Mouse (Mus musculus) adrenal gland, postnatal 36 days (tissue): ENCODE measurements at regions not wholly inside any gene's neighbourhood (a gene's known extent, or its start where the extent isn't known, plus 50 kb on each side); places are given as distances from the start of the nearest gene placed in this dataset.

Source experiments
- DNase-seq, 2 experiments: peaks; one replicate each; pipeline ENCODE4 v3.0.0; 2021; ENCODE audit warnings: mixed read lengths in 1 of 2

- peak in 1 of 2 experiments; percentile 5 for DNase-seq
Measured at GRCm38 (mm10) chr9:101398858-101399257, 147.3 kb upstream of the Ppp2r3a start.

GRCm38 (mm10) chr9:101369380-101369779 lies 117.8 kb upstream of the Ppp2r3a start:
- no peak for DNase-seq

- DNase-seq = no peak
Measured at GRCm38 (mm10) chr9:101356607-101357006, 105.0 kb upstream of the Ppp2r3a start.

GRCm38 (mm10) chr9:101348771-101349170 lies 97.2 kb upstream of the Ppp2r3a start:
- DNase-seq = no peak

- DNase-seq = peak in 1 of 2 experiments; percentile 12
Measured at GRCm38 (mm10) chr9:101342887-101343286, 91.3 kb upstream of the Ppp2r3a start.

GRCm38 (mm10) chr9:101340796-101341465 lies 89.3 kb upstream of the Ppp2r3a start:
- DNase-seq = no peak

- no peak for DNase-seq
Measured at GRCm38 (mm10) chr9:101329032-101329824, 77.6 kb upstream of the Ppp2r3a start.

- DNase-seq = no peak
Measured at GRCm38 (mm10) chr9:101326961-101327360, 75.4 kb upstream of the Ppp2r3a start.

GRCm38 (mm10) chr9:101314036-101314435 lies 62.4 kb upstream of the Ppp2r3a start:
- DNase-seq = peak; percentile 51 to 65

- DNase-seq = peak in 1 of 2 experiments; percentile 9
Measured at GRCm38 (mm10) chr9:101306408-101306935, 54.9 kb upstream of the Ppp2r3a start.

- no peak for DNase-seq
Measured at GRCm38 (mm10) chr9:101305730-101306129, 54.1 kb upstream of the Ppp2r3a start.
